Mouse (Mus musculus): ENCODE data around the gene Ttc28. TPM values are rescaled to one million over a fixed set of nuclear protein-coding genes. Genes with fewer than 3 reads are reported as not detected.

Ttc28 gene
- polyA plus RNA-seq, 1 experiment from 2014 or later = 2.9 TPM

GRCm38 (mm10) chr5:111175410-111175809, 295.8 kb downstream of the Ttc28 start:
- no peak for ATAC-seq
- 34% methylated on average over 12 of the region's 12 CpGs for WGBS

GRCm38 (mm10) chr5:111175842-111176241, 296.2 kb downstream of the Ttc28 start:
- Histone ChIP-seq H3K27me3 (replicated peaks; ENCODE audit: control insufficient read depth, insufficient read depth, low read length) (no peaks in the 10 kb centered on the region), H3K4me1 (replicated peaks; ENCODE audit: control insufficient read depth, insufficient read depth, low read length) (peaks cover 12% of the 10 kb centered on the region), H3K9ac (ENCODE audit: low read depth, low read length) (no peak overlapping the region), H3K4me3 (ENCODE audit: low read depth, low read length) (no peak overlapping the region), H3K4me2 (replicated peaks; ENCODE audit: low read depth) (peak overlapping the region; percentile 45), H3K9me3 (ENCODE audit: control insufficient read depth) (no peaks in the 10 kb centered on the region), H3K36me3 (ENCODE audit: control insufficient read depth, insufficient read depth) (no peaks in the 10 kb centered on the region), H3K27ac (ENCODE audit: low read depth, low read length) (no peak overlapping the region)
- WGBS = 48% methylated on average over 9 of the region's 9 CpGs
- ATAC-seq = no peak
- no peak for TF ChIP-seq CTCF (IDR thresholded peaks at IDR 0.05; ENCODE audit: low read depth)

More at GRCm38 (mm10) chr5:111175410-111175809, 295.8 kb downstream of the Ttc28 start:
- Histone ChIP-seq H3K4me2 (replicated peaks; ENCODE audit: low read depth) (peak overlapping the region; percentile 45), H3K4me1 (replicated peaks; ENCODE audit: control insufficient read depth, insufficient read depth, low read length) (peaks cover 12% of the 10 kb centered on the region), H3K9me3 (ENCODE audit: control insufficient read depth) (no peaks in the 10 kb centered on the region), H3K4me3 (ENCODE audit: low read depth, low read length) (no peak overlapping the region), H3K36me3 (ENCODE audit: control insufficient read depth, insufficient read depth) (no peaks in the 10 kb centered on the region), H3K9ac (ENCODE audit: low read depth, low read length) (no peak overlapping the region), H3K27ac (ENCODE audit: low read depth, low read length) (no peak overlapping the region), H3K27me3 (replicated peaks; ENCODE audit: control insufficient read depth, insufficient read depth, low read length) (no peaks in the 10 kb centered on the region)
- no peak for TF ChIP-seq CTCF (IDR thresholded peaks at IDR 0.05; ENCODE audit: low read depth)

- Histone ChIP-seq H3K4me1 (replicated peaks; ENCODE audit: control insufficient read depth, insufficient read depth, low read length) (peaks cover 12% of the 10 kb centered on the region), H3K4me2 (replicated peaks; ENCODE audit: low read depth) (no peak overlapping the region), H3K27me3 (replicated peaks; ENCODE audit: control insufficient read depth, insufficient read depth, low read length) (no peaks in the 10 kb centered on the region), H3K36me3 (ENCODE audit: control insufficient read depth, insufficient read depth) (no peaks in the 10 kb centered on the region), H3K4me3 (ENCODE audit: low read depth, low read length) (no peak overlapping the region), H3K27ac (ENCODE audit: low read depth, low read length) (no peak overlapping the region), H3K9ac (ENCODE audit: low read depth, low read length) (no peak overlapping the region), H3K9me3 (ENCODE audit: control insufficient read depth) (no peaks in the 10 kb centered on the region)
- TF ChIP-seq CTCF (IDR thresholded peaks at IDR 0.05; ENCODE audit: low read depth) = no peak
- 79% methylated on average over 13 of the region's 13 CpGs for WGBS
- no peak for ATAC-seq
Observed at GRCm38 (mm10) chr5:111176441-111176840, 296.8 kb downstream of the Ttc28 start.

- ATAC-seq = no peak
- no peaks in the 10 kb centered on the region for H3K9me3 ChIP-seq (ENCODE audit: control insufficient read depth)
- WGBS = 53% methylated on average over 21 of the region's 21 CpGs
- H3K36me3 ChIP-seq (ENCODE audit: control insufficient read depth, insufficient read depth) = 0 out of 2 replicates have a peak, but pooled peaks cover 4% of the 10 kb centered on the region
- no peak overlapping the region for H3K27ac ChIP-seq (ENCODE audit: low read depth, low read length)
- TF ChIP-seq CTCF (IDR thresholded peaks at IDR 0.05; ENCODE audit: low read depth) = no peak
- H3K4me1 ChIP-seq (replicated peaks; ENCODE audit: control insufficient read depth, insufficient read depth, low read length) = peaks cover 12% of the 10 kb centered on the region
- no peak overlapping the region for H3K9ac ChIP-seq (ENCODE audit: low read depth, low read length)
- H3K4me3 ChIP-seq (ENCODE audit: low read depth, low read length) = no peak overlapping the region
- peak overlapping the region; percentile 27; the same call in 1 of the 2 replicates for H3K4me2 ChIP-seq (replicated peaks; ENCODE audit: low read depth)
- H3K27me3 ChIP-seq (replicated peaks; ENCODE audit: control insufficient read depth, insufficient read depth, low read length) = no peaks in the 10 kb centered on the region
Observed at GRCm38 (mm10) chr5:111178324-111179076, 298.9 kb downstream of the Ttc28 start.

GRCm38 (mm10) chr5:111179651-111180050, 300.0 kb downstream of the Ttc28 start:
- TF ChIP-seq CTCF (IDR thresholded peaks at IDR 0.05; ENCODE audit: low read depth) = no peak
- H3K9me3 ChIP-seq (ENCODE audit: control insufficient read depth) = no peaks in the 10 kb centered on the region
- H3K9ac ChIP-seq (ENCODE audit: low read depth, low read length) = no peak overlapping the region
- H3K4me2 ChIP-seq (replicated peaks; ENCODE audit: low read depth) = no peak overlapping the region; the same call in 1 of the 2 replicates
- WGBS = 45% methylated on average over 7 of the region's 7 CpGs
- no peak overlapping the region for H3K4me3 ChIP-seq (ENCODE audit: low read depth, low read length)
- H3K27me3 ChIP-seq (replicated peaks; ENCODE audit: control insufficient read depth, insufficient read depth, low read length) = no peaks in the 10 kb centered on the region
- no peak overlapping the region for H3K27ac ChIP-seq (ENCODE audit: low read depth, low read length)
- H3K36me3 ChIP-seq (ENCODE audit: control insufficient read depth, insufficient read depth) = 0 out of 2 replicates have a peak, but pooled peaks cover 4% of the 10 kb centered on the region
- peaks cover 12% of the 10 kb centered on the region for H3K4me1 ChIP-seq (replicated peaks; ENCODE audit: control insufficient read depth, insufficient read depth, low read length)
- no peak for ATAC-seq

GRCm38 (mm10) chr5:111180091-111181053, 300.8 kb downstream of the Ttc28 start:
- Histone ChIP-seq H3K4me3 (ENCODE audit: low read depth, low read length) (no peak overlapping the region), H3K9me3 (ENCODE audit: control insufficient read depth) (no peaks in the 10 kb centered on the region), H3K9ac (ENCODE audit: low read depth, low read length) (no peak overlapping the region), H3K4me2 (replicated peaks; ENCODE audit: low read depth) (no peak overlapping the region; the same call in 1 of the 2 replicates), H3K27ac (ENCODE audit: low read depth, low read length) (no peak overlapping the region), H3K36me3 (ENCODE audit: control insufficient read depth, insufficient read depth) (0 out of 2 replicates have a peak, but pooled peaks cover 4% of the 10 kb centered on the region), H3K27me3 (replicated peaks; ENCODE audit: control insufficient read depth, insufficient read depth, low read length) (no peaks in the 10 kb centered on the region), H3K4me1 (replicated peaks; ENCODE audit: control insufficient read depth, insufficient read depth, low read length) (peaks cover 12% of the 10 kb centered on the region)
- no peak for ATAC-seq
- WGBS = 43% methylated on average over 25 of the region's 25 CpGs
- no peak for TF ChIP-seq CTCF (IDR thresholded peaks at IDR 0.05; ENCODE audit: low read depth)

Data from intestine, postnatal 0 days (tissue).